Mouse (Mus musculus): ENCODE results near the gene Abl2.

- no peak for TF ChIP-seq EP300 (IDR thresholded peaks at IDR 0.05; ENCODE audit: insufficient read depth, low read depth, low read length)
- TF ChIP-seq CTCF (IDR thresholded peaks at IDR 0.05): no peak
Observed at GRCm38 (mm10) chr1:156585512-156585911, 26.9 kb downstream of the Abl2 start.

Data from heart, adult 2 months (tissue).